Mouse (Mus musculus) bone marrow macrophage, adult 2 months (primary cell): ENCODE measurements around the gene Gpc4. TPM values are rescaled to one million over a fixed set of nuclear protein-coding genes. Genes with fewer than 3 reads are reported as not detected.

Experiments used
- H3K27ac ChIP-seq: 2 replicates; pipeline ENCODE4 v1.5.1; 2012; ENCODE audit warnings: low read depth, low read length; ENCODE audit not compliant: insufficient read depth
- H3K4me1 ChIP-seq: 2 replicates; pipeline ENCODE4 v1.6.1; 2012; ENCODE audit warnings: low read length; ENCODE audit not compliant: control insufficient read depth, insufficient read depth
- H3K4me3 ChIP-seq: 2 replicates; pipeline ENCODE4 v1.5.1; 2012; ENCODE audit warnings: mild to moderate bottlenecking, low read length, moderate library complexity; ENCODE audit not compliant: insufficient read depth
- CTCF ChIP-seq: IDR thresholded peaks from 2 replicates; pipeline ENCODE4 v1.5.1; 2012; ENCODE audit warnings: low read depth, mild to moderate bottlenecking, low read length, moderate library complexity
- POLR2A ChIP-seq: IDR thresholded peaks from 2 replicates; pipeline ENCODE4 v1.6.1; 2012; ENCODE audit warnings: mild to moderate bottlenecking, low read depth, low read length, borderline replicate concordance
- polyA plus RNA-seq: library from polyadenylated mRNA; stranded (reverse); fragments of >200 nt; gene quantifications from 2 replicates; pipeline ENCODE4 v1.2.4, GENCODE M21; 2012; ENCODE audit not compliant: missing spikeins, insufficient read depth, insufficient read length

Gpc4 gene
- polyA plus RNA-seq, 1 experiment: 1.1 TPM

DNA sequence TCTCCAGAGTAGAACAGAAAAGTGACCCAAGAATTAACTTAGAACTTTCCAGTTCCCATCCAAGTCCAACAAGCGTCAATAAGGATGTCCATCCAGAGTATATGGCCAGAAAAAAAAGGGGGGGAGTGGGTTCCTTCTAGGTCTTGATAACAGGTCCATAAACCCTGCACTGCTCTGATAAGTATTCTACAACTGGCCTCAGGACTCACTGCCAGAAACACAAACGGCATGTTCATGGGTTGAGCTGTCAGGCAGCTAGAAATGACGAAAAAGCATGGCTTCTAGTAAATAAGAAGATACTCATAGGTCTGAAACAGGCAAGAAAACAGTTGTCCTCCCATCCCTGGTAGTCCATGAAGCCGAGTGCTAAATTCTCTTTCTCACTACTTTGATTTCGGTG, 13.5 kb downstream of the Gpc4 start:
- TF ChIP-seq CTCF (no peak), POLR2A (no peak)
- no peak overlapping the region for H3K4me3 ChIP-seq
- H3K27ac ChIP-seq: no peak overlapping the region

DNA sequence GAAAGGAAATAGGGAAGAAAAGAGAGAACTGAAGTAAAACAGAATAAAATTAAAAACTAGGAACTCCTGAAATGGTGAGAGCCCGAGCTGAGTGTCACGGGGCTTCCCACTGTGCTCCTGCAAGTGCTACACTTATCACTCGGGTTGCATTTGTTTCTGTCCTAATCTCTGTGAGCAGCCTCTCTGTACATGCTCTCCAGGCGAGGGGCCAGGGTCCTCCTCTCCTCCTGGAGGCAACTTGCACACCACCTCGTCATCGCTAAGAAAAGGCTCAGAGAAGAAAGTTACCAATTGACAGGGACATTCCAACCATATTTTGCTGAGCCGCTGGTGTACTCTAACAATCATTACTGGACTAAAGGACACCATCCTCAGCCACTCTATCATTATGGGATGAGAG, 14.0 kb downstream of the Gpc4 start:
- Histone ChIP-seq H3K27ac (no peak overlapping the region), H3K4me3 (no peak overlapping the region), H3K4me1 (no peaks in the 10 kb centered on the region)
- TF ChIP-seq CTCF (no peak), POLR2A (no peak)

More for the DNA sequence above, 13.5 kb downstream of the Gpc4 start:
- no peaks in the 10 kb centered on the region for H3K4me1 ChIP-seq

DNA sequence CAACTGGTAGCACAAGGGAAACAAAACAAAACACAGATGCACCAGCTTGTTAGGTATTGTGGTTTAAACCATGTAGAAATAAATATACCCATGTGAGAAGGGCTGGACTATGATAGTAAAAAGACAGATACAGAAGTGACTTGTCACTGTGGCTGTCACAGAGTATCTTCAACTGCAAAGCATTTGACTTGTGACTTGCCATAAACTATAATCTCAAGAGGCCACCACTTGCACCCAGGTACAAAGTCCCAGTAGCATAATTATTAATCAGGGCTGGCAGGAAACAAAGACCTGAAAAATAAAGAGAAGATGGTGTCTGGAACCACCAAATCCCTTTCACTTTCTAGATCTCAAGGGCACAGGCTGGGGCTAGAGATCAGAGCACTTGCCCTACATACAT, 19.5 kb downstream of the Gpc4 start:
- TF ChIP-seq POLR2A: no peak
- TF ChIP-seq CTCF: no peak
- no peaks in the 10 kb centered on the region for H3K4me1 ChIP-seq
- H3K4me3 ChIP-seq: no peak overlapping the region
- H3K27ac ChIP-seq: no peak overlapping the region

DNA sequence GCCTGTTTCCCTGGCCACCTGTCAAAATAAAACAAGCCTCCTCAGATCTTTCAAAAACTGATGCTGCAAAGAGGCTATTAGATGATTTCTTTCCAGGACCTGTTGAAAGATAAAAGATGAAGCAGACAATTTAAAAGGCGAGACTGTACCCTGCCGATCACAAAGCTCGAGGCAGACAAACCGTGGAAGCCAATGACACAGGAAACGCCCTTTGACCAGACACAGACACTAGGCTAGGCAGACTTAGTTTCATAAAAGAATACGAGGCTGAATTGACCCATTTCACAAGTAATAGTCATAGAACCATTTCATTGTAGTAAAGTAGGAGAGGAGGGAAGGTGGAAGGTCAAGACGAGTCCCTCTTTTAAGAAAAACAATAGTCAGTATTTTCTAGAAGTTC, 20.6 kb downstream of the Gpc4 start:
- TF ChIP-seq POLR2A (no peak), CTCF (no peak)
- Histone ChIP-seq H3K4me3 (no peak overlapping the region), H3K27ac (no peak overlapping the region), H3K4me1 (no peaks in the 10 kb centered on the region)

DNA sequence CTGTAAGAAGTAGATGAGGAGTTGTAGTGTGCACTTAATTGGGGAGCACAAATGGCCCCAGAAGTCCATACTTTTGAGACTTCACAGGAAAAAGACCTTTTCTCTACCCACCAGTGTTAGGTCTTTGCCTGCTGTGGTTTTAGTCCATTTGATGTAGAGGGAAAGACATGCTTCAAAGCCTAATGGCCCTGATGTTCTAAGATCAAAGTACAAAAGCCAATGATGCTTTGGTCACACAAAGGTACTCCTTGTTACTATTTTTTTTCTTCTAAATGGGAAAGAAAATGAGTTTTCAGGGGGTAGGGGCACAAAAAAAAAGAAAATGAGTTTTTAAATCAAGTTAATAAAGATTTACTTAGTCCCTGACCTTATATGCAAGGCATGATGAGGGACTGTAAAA, 24.7 kb downstream of the Gpc4 start:
- TF ChIP-seq CTCF: no peak
- no peak for TF ChIP-seq POLR2A
- H3K4me3 ChIP-seq: no peak overlapping the region
- H3K4me1 ChIP-seq: no peaks in the 10 kb centered on the region
- no peak overlapping the region for H3K27ac ChIP-seq

DNA sequence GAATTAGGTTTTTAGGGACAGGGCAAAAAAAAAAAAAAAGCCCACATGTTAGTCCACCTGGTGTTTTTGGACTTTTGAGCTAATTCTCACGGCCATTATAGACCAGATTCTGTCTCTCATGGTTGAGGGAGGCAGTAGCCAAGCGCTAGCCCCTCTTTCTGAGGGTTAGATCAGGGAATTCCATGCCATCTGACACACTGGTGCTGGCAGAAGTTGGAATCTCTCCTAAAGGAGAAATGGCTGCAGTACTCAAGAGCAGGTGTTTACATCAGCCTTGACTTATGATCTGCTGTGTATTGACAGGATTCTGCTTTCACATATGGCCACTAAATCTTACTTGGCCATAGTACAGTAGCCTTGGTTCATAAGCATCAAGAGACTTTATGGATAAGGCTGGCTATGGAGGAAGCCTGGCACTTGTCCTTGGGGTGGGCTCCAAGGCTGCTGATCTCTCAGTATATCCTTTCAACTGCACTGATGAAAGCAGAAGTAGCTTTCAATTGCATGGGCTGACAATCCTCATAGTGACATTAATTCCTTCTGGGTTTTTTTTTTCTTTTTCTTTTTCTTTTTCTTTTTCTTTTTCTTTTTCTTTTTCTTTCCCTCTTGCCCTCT, 26.5 kb downstream of the Gpc4 start:
- TF ChIP-seq CTCF: no peak
- TF ChIP-seq POLR2A: no peak
- Histone ChIP-seq H3K4me3 (no peak overlapping the region), H3K27ac (no peak overlapping the region), H3K4me1 (no peaks in the 10 kb centered on the region)

DNA sequence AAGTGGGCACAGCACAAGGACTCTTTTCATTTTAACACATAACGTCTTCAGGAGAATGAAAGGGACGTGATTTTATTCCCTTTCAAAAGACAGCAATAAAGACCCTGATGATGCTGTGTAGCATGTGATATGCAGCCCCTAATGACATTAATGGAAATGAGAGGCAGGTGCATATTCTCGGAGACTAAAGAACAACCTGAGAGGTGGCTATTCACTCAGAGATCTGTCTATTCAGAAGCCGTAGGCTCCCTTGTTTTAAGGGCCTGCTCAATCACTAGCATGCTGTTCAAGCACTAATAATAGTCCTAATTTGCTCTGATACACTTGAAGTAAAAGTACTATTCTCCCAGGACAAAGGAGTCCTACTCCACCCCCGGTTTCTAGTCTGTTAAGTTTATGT, 27.0 kb downstream of the Gpc4 start:
- no peak for TF ChIP-seq CTCF
- TF ChIP-seq POLR2A: no peak
- no peak overlapping the region for H3K4me3 ChIP-seq

DNA sequence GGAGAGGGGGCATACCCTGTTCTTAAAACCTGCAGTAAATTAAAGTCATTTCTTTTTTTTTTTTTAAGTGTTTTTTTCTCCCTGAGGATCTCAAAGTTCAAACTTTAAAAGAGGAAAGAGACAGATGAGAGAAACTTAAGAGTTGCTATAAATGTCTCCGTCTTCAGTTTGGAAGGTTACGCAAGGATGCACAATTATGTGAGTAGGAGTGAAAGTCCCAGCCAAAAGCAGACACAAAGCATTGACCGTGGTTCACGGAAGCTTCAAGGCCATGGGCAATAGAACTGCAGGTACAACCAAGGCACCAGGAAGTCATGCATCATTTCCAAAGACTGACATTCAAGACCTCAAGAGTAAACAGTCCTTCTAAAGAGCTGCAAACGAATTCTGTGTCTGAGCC, 28.5 kb downstream of the Gpc4 start:
- Histone ChIP-seq H3K4me3 (no peak overlapping the region), H3K27ac (no peak overlapping the region), H3K4me1 (no peaks in the 10 kb centered on the region)
- TF ChIP-seq CTCF (no peak), POLR2A (no peak)

More for the DNA sequence above, 27.0 kb downstream of the Gpc4 start:
- no peaks in the 10 kb centered on the region for H3K4me1 ChIP-seq
- no peak overlapping the region for H3K27ac ChIP-seq

DNA sequence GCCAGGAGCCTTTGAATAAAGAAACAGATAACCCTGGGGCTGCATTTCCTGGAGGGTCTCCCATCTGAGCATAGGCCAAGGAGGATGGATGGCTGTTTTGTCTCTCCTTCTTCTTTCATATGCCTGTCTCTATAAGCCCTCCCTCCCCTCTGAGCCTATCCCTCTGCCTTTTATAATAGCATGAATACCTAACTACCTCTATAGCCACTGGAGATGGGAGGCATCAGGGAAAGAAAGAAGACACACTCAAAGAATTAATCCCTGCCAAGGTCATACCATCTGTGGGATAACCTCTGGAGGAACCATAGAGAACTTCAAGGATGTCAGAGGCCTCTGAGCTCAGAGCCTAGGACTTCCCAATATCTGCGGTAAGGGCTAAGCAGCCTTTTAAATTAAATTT, 35.4 kb downstream of the Gpc4 start:
- Histone ChIP-seq H3K4me3 (no peak overlapping the region), H3K27ac (no peak overlapping the region), H3K4me1 (no peaks in the 10 kb centered on the region)
- TF ChIP-seq CTCF: no peak
- TF ChIP-seq POLR2A: no peak

DNA sequence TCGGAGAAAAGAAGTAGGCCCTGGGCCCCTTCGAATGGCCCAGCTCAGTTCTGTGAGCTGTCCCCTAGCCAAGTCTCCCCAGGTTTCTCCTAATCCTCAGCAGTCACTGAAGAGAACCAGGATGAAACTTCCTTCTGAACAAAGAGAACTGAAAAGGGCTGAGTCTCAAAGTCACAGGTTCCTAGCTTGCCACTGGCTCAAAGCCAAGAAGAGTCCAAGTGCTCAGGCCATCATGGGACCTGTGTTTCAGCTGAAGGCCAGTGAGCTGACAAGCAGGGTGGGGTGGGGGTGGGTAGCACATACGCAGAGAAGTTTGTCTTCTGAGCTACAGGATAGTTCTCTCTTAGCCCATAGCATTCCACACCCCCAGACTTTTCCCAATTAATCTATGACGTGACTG, 36.3 kb downstream of the Gpc4 start:
- H3K27ac ChIP-seq: no peak overlapping the region
- no peak for TF ChIP-seq CTCF
- no peak for TF ChIP-seq POLR2A

DNA sequence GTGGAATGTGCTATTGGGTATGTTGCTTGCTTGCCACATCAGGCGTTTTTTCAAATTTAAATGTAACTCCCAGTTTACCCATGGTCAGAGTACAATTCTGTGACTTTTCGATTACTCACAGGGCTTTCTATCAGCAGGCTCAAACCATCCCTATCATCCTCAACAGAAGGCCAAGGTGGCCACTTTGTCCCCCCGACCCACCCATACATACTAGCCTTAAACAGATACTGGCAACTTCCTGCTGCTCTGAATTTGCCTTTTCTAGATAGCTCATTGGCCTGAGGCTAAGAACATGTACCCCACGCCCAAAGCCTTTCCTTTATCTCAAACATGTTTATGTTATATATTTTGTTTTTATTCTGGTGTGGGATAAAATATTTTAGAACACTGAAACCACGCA, 51.4 kb downstream of the Gpc4 start:
- H3K4me1 ChIP-seq: no peaks in the 10 kb centered on the region
- no peak for TF ChIP-seq CTCF
- H3K4me3 ChIP-seq: no peak overlapping the region
- no peak overlapping the region for H3K27ac ChIP-seq

More for the DNA sequence above, 36.3 kb downstream of the Gpc4 start:
- Histone ChIP-seq H3K4me1 (no peaks in the 10 kb centered on the region), H3K4me3 (no peak overlapping the region)
